Mouse (Mus musculus): ENCODE results near the gene Pax9. TPM values are rescaled to one million over a fixed set of nuclear protein-coding genes. Genes with fewer than 3 reads are reported as not detected.

The Pax9 gene
- total RNA-seq, 1 experiment: 0.22 TPM

Other genes with a start within 250 kb of the Pax9 start
- not detected in 2 replicates for gene Nkx2-1, start 154.9 kb upstream of the Pax9 start, total RNA-seq (2012; rRNA removed)
- gene Nkx2-9, start 78.5 kb upstream of the Pax9 start, total RNA-seq (2012; rRNA removed): 3.3 and 3.8 TPM in 2 replicates

Data from ES-E14 (cell line).